Mouse (Mus musculus): Measurements from ENCODE around the gene Vac14.

Gene Vac14

GRCm38 (mm10) chr8:110718969-110719670 is 100.7 kb downstream of the Vac14 start:
- DNase-seq: peak; percentile 58

- no peak for DNase-seq
These were observed 101.7 kb downstream of the Vac14 start for GRCm38 (mm10) chr8:110719898-110720653.

- peak; percentile 69 for DNase-seq
These were observed 102.6 kb downstream of the Vac14 start, which contains the start of gene Mtss1l for GRCm38 (mm10) chr8:110720685-110721598. Gene Mtss1l, plus strand, starts transcription at chr8:110721476.

- DNase-seq: peak; percentile 33
These were observed 103.4 kb downstream of the Vac14 start for GRCm38 (mm10) chr8:110721606-110722413.

GRCm38 (mm10) chr8:110722414-110723011 is 104.1 kb downstream of the Vac14 start:
- DNase-seq: no peak

DNA sequence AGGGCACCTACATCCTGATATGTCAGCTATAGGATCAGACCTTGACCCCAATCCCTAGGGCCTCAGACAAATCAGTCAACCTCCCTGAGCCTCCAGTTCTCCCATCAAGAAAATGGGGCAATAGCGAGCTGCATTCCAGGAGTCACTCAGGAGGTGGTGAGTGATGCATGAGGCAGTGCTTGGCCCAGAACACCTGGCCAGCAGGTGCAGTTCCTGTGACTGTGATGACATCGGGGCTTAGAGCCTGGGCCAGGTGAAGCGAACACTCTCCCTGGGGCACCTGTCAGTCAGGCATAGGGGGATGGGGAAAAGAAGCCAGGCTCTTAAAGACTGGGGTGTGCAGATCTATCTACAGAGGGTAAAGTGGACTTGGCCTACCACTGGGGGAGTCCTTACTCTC is 106.1 kb downstream of the Vac14 start:
- no peak for DNase-seq

DNA sequence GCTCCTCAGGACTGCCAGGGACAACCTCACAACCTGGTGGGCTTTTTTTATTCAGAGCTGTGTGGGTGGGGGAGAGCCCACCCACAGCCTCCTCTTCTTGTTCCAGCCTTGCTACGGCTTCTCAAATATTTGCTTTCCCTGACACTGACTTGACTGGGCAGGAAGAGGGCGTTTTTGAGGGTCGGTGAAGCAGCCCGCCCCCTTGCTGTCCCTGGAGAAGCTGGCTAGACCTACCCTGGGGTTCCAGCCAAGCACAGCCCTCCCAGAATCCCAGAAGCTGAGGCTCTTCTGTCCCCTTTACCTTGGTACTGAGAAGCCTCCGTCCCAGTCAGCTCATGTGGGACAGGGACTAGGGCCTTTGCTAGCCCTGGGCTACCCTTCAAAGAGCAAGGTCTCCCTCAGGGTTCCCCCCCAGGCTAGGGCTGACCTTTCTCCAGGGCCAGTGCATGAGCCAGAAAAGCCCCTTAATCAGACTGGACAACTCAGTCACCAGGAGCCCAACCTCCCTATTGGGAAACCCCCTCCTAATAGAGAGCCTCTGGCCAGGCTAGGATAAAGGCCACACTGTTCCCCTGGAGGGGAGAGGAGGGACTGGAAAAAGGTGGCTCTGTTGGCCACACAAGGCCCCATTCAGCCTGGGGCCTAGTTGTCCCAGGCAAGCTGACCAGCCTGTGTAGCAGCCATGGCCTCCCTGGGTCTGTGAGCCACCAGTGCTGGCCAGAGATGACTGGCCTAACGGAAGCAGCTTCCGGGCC is 106.9 kb downstream of the Vac14 start:
- no peak for DNase-seq

GRCm38 (mm10) chr8:110726893-110727292 is 108.5 kb downstream of the Vac14 start:
- DNase-seq: peak; percentile 41

- no peak for DNase-seq
These were observed 113.0 kb downstream of the Vac14 start for GRCm38 (mm10) chr8:110731346-110731859.

DNA sequence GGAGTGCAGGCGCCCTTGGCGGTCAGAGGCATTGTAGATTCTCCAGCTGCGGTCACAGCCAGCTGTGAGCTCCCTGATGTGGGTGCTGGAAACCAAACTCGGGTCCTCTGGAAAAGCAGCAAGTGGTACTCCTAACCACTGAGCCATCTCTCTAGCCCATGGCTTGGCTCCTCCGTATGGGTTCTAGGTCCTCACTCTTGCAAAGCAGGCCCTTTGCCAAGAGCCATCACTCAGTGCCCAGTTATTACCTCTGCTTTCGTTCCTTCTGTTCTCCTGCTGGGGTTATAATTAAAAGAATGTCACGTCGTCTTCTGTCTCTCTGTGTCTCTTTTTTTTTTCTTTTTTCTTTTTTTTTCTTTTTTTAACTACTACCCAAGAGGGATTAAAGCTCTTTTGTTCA is 114.7 kb downstream of the Vac14 start:
- no peak for DNase-seq

GRCm38 (mm10) chr8:110738591-110739195 is 120.3 kb downstream of the Vac14 start:
- DNase-seq: no peak

- DNase-seq: no peak
These were observed 122.3 kb downstream of the Vac14 start for GRCm38 (mm10) chr8:110740629-110741175.

DNA sequence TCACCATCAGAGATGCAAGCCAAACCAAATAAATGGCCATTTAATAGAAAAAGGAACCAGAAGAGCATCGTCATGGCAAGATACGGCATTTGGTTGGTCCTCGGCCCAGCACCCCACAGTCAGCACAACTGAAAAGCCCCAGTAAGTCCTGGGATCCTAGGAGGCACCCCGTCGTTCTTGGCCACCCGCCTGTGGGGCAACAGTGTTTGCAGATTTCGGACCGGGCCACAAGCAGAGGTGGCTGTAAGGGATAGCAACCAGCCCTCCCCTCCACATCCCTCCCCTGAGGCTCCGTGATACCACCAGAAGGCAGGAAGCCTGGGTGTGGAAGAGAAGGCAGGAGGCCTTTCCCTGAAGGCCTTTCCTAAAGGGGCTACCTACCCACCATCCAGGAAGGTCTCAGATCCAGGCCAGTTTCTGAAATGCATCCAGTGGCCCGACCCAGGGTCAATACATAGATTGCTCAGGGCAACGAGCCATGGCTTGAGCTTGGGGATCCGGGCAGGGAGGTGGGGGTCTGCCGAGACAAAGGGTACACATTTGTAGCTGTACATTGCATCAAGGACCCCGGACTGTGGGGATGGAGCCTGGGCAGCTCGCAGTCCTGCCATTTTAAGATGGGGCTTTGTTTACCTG is 123.5 kb downstream of the Vac14 start:
- DNase-seq: no peak

DNA sequence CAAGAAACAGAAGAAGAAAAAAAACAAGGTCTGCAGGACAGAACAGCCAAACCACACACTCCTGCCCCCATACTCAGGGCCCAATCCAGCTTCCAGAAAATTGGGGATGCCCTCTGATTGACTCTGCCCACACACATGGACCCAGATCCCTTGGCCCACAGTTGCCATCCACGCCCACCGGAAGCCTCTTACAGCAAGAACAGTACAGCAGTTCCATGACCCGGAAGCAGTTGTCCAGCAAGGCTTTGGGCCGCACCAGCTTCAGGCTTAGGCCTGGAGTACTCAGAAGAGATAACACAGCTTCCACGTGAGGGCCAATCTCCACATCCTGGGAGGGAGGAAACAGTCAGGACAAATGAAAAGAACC is 124.0 kb downstream of the Vac14 start:
- DNase-seq: no peak

GRCm38 (mm10) chr8:110745162-110745561 is 126.8 kb downstream of the Vac14 start:
- no peak for DNase-seq

DNA sequence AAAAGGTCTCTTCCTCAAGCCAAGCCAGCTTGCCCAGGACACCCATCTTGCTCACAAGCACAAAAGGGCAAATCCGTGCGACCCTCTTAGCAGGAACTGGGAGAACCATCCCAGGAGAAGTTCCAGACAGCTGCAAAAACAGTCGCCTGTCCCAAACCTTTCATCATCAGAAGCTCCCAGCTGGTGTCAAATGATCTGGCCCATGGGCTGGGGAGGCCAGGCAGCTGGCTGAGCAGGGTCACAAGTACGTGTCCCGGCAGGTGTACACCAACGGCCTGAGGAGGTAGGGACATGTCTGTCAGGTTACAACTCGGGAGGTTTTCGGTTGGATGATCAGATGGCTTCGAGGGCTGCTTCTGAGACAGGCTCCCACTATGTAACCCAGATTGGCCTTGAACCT is 128.3 kb downstream of the Vac14 start:
- no peak for DNase-seq

DNA sequence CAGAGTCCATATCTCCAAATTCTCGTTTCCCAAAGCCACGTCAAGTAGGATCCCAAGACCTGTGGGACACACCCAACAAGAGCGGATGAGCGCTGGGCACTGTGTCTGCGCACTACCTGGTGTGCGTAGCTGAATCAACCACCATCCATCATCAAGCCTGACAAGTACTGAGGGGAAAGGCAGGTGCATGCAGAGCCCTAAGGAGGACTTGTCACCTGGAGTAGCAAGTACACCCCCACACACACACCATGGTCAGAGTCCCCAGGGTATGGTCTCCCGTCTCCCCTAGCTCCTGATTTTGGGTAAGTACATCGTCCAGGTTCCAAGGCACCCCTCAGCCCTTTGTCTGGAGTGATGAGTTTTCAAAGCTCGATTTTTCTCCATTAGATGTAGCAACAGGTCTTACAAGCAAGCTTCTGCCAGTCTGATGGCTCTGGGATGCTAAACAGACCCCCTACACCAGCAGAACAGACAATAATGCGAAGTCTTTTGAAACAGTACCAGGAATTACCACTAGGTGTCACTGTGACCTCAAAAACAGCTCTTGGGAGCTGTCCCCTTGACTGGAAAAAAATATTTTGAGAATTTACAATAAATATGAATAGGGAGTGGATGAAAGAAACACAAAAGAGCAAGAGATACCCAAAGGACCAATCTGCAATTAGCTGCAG is 131.2 kb downstream of the Vac14 start:
- peak; percentile 68 for DNase-seq

DNA sequence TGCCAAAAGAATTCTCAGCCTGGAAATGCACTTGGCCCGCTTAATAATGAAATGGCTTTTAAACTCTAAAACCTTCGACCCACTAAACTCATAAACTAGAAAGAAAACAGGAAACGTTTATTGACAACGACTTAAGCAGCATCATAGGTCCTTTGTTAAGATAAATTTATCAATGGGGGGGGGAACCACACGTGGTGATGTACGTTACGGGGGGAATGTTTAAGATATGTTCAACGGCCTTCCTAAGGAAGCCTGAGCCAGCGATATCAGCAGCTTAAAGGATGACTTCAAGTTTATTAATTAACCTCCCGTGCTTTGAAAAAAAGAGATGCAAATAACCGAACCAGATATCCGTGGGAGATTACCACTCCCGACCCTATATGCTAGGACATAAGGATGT is 131.9 kb downstream of the Vac14 start:
- no peak for DNase-seq

DNA sequence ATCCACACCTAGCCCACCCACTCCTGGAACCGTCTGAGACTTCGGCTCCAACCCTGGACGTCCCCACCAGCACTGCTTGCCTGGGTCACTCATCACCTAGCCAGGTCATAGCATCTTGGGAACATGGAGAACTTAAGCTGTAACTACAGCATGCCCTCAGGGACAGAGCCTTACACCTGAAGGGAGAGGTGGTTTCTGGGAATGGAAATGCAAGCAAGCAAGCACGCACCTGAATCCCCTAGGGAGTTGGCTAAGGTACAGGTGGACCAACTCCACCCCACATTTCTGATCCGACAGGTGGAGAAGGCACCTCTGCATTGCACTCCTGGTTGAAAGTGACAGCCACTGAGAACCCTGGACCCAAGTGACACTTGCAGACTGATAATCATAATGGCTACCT is 133.1 kb downstream of the Vac14 start:
- no peak for DNase-seq
